Mouse (Mus musculus) lung, adult 18-20 months (tissue): ENCODE results near the gene Ccr8.

Experiments
- DNase-seq, 2 experiments: peaks; one replicate each; pipeline ENCODE4 v3.0.0; 2022; ENCODE audit warnings: mixed read lengths in 2 of 2

Ccr8 gene

DNA sequence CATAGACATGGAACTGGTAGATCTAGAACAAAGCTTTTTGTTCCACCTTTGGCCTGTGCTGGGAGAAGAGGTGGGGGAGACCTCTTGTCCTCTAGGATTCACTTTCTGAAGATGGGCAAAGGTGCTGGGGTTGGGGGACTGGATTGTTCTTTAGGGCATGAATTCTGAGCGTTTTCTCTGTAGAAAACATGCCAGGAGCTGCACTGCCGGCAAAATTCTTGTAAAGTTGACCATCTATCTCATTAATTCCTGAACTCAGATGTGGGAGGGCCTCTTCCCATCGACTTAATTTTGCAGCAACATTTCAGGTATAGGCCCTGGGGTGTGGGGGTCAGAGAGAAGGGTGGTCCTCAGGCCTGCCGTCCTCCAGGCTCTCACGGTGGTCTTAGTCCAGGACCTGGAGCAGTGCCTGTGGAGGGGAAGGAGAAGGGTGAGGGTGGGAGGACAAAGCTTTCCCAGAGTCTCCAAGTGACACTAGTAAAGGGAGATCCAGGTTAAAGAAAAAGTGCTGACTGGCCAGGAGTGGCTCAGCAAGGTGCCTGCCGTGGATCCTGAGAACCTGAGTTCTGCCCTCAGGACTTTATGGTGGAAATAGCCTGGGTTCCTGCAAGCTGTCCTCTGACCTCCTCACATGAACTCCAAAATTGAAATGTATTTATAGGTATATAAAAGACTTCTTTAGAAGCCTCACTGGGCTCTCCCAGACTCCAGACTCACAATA is 42.0 kb downstream of the Ccr8 start:
- DNase-seq, result no peak

DNA sequence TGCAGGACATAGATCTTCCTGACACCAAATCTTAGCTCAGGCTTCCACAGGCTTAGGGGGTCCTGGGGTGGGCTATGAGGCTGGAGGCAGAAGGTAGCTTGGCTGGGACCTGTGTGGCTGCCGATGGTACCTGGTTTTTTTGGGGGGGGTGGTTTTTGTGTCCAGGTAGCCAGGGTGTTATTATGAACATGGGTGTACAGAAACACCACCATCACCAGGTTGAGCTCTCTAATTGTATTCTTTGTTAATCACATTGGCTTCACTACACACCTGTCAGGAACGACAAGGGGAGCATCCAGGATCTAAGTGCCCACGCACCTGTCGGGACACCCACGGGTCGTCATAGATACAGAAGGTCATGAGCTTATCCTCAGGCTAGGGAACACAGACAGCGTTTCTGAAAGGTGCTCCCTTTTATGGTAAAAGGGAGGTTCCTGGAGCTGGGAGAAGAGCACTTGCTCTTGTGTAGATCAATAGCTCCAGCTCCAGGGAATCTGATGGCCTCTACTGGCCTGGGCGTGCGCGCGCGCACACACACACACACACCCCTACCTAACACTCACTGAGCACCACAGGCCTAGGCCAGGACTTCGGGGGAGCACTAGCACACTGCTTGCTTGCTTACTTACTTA is 42.7 kb downstream of the Ccr8 start:
- no peak for DNase-seq

DNA sequence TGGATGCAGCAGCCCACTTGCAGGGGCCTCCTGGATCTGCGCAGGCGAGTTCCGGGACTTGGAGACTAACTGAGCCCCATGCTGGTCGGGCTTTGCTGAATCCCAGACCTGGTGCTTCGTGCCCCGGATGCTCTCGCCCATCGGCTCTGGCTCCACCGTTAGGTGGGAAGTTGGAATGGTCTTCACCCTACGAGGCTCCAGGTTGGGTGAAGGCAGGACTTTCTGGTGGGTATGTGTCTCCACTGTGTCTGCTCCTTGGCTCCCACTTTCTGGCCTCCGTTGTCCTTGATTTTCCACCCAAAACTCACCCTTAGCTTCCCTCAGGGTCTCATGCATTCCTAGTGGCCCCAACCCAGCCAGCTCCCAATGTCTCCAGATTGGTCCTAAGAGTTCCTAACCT is 43.5 kb downstream of the Ccr8 start:
- no peak for DNase-seq

DNA sequence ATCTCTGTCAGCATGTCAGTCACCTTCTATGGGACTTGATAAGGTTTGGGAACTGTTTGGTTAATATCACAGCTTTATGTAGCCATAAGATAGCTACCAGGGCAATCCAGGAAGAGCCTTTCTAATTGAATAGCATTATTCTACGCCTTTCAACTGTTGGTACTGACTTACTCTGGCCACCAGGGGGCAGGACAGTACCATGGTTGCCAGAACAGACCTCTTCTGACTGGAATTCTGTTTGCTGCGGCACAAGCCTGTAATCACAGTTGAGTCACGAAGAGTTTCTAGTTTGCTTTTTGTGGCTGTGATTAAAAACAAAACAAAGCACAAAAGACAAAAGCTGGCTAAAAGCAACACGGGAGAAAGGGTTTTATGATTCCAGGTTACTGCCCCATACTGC is 48.7 kb downstream of the Ccr8 start:
- peak; percentile 56 to 69 for DNase-seq

DNA sequence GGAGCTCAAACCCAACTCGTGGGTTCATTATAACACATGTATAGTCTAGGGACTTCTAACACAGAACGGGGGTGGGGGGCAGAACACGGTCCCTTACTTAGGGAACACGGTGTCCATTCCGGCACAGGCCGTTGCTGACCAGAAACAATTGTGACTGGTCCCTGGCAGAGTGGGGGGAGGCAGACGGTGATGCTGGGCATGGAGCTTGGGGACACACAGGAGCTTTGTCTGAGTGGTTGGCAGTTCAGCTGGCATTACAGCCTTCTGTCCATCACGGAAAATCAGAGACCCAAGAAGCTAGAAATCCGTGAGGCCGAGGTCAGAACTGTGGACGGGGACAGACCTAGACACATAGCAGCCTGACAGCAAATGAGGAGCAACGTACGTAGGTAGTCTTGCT is 52.6 kb downstream of the Ccr8 start:
- no peak for DNase-seq
